Mouse (Mus musculus): Measurements from ENCODE around the gene Cdkn2b. TPM values are rescaled to one million over a fixed set of nuclear protein-coding genes. Genes with fewer than 3 reads are reported as not detected.

Gene Cdkn2b
- polyA plus RNA-seq, 1 experiment from 2014 or later, result 26.9 TPM

GRCm38 (mm10) chr4:89306798-89307365 is 4.0 kb downstream of the Cdkn2b start:
- Histone ChIP-seq H3K4me3 (ENCODE audit: low read depth, low read length) (no peak overlapping the region), H3K4me2 (replicated peaks; ENCODE audit: low read depth) (no peak overlapping the region), H3K9me3 (ENCODE audit: control insufficient read depth, low read length) (no peaks in the 10 kb centered on the region), H3K4me1 (replicated peaks; ENCODE audit: control insufficient read depth, insufficient read depth) (no peaks in the 10 kb centered on the region), H3K27me3 (ENCODE audit: control insufficient read depth, insufficient read depth, low read length) (peaks cover 22% of the 10 kb centered on the region), H3K27ac (replicated peaks) (no peak overlapping the region), H3K9ac (ENCODE audit: low read length) (no peak overlapping the region), H3K36me3 (ENCODE audit: control insufficient read depth, insufficient read depth, low read length) (no peaks in the 10 kb centered on the region)
- WGBS, result 11% methylated on average over 25 of the region's 25 CpGs
- TF ChIP-seq CTCF (IDR thresholded peaks at IDR 0.05; ENCODE audit: low read depth) (peak; percentile 42; the same call in 1 of the 2 replicates), EP300 (optimal IDR thresholded peaks at IDR 0.05) (no peak)
- ATAC-seq (ENCODE audit: low FRiP score, low TSS enrichment) (no peak), DNase-seq (ENCODE audit: low spot score) (peak; percentile 54)

DNA sequence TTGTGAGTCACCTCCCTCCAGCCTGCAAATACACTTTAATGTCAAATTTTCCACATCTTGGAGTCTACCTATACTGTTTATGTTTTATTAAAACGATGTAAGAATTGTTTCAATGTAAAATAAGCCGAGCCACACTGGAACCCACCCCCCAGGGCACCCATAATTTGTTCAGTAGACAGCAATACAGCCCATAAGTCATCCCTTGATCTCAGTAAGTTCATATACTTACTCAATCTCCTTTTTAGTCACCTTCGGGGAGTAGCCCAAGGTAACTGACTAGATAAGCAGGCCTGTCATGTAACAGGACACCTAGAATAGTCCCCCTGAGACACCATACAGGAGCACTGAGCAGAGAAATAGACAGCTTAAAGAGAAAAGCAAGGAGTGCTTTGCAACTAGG is 5.1 kb downstream of the Cdkn2b start:
- Histone ChIP-seq H3K9ac (ENCODE audit: low read length) (no peak overlapping the region), H3K4me1 (replicated peaks; ENCODE audit: control insufficient read depth, insufficient read depth) (no peaks in the 10 kb centered on the region), H3K27me3 (ENCODE audit: control insufficient read depth, insufficient read depth, low read length) (peaks cover 22% of the 10 kb centered on the region), H3K27ac (replicated peaks) (no peak overlapping the region), H3K9me3 (ENCODE audit: control insufficient read depth, low read length) (no peaks in the 10 kb centered on the region), H3K4me2 (replicated peaks; ENCODE audit: low read depth) (no peak overlapping the region), H3K36me3 (ENCODE audit: control insufficient read depth, insufficient read depth, low read length) (no peaks in the 10 kb centered on the region), H3K4me3 (ENCODE audit: low read depth, low read length) (no peak overlapping the region)
- no peak for DNase-seq (ENCODE audit: low spot score)
- WGBS, result 13% methylated on average over 3 of the region's 3 CpGs
- TF ChIP-seq EP300 (optimal IDR thresholded peaks at IDR 0.05) (no peak), CTCF (IDR thresholded peaks at IDR 0.05; ENCODE audit: low read depth) (no peak)
- ATAC-seq (ENCODE audit: low FRiP score, low TSS enrichment), result no peak

- H3K9ac ChIP-seq (ENCODE audit: low read length), result no peak overlapping the region
- no peak for DNase-seq (ENCODE audit: low spot score)
- no peak overlapping the region for H3K27ac ChIP-seq (replicated peaks)
- H3K36me3 ChIP-seq (ENCODE audit: control insufficient read depth, insufficient read depth, low read length), result no peaks in the 10 kb centered on the region
- no peaks in the 10 kb centered on the region for H3K4me1 ChIP-seq (replicated peaks; ENCODE audit: control insufficient read depth, insufficient read depth)
- H3K9me3 ChIP-seq (ENCODE audit: control insufficient read depth, low read length), result no peaks in the 10 kb centered on the region
- H3K4me3 ChIP-seq (ENCODE audit: low read depth, low read length), result no peak overlapping the region
- no peak overlapping the region for H3K4me2 ChIP-seq (replicated peaks; ENCODE audit: low read depth)
- TF ChIP-seq CTCF (IDR thresholded peaks at IDR 0.05; ENCODE audit: low read depth) (no peak), EP300 (optimal IDR thresholded peaks at IDR 0.05) (no peak)
- 7% methylated on average over 14 of the region's 14 CpGs for WGBS
- peaks cover 15% of the 10 kb centered on the region for H3K27me3 ChIP-seq (ENCODE audit: control insufficient read depth, insufficient read depth, low read length)
- no peak for ATAC-seq (ENCODE audit: low FRiP score, low TSS enrichment)
Measured at GRCm38 (mm10) chr4:89303281-89303995, 7.4 kb downstream of the Cdkn2b start.

DNA sequence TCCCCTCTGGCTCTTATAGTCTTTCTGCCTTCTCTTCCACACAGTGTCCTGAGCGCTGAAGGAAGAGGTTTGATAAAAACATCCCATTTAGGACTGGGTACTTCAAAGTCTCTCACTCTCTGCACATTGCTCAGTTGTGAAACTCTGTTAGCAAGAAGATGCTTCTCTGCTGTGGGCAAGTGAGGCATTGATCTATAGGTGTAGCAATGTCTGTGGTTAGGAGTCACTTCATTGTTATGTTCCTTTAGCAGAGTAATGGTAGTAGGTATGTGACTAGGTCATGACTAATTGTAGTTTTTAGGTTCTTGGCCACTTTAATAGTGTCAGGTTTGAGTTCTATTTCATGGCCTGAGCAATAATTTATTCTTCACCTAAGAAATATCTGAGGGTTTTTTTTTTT is 8.7 kb downstream of the Cdkn2b start:
- H3K4me1 ChIP-seq (replicated peaks; ENCODE audit: control insufficient read depth, insufficient read depth), result no peaks in the 10 kb centered on the region
- no peak for ATAC-seq (ENCODE audit: low FRiP score, low TSS enrichment)
- H3K4me2 ChIP-seq (replicated peaks; ENCODE audit: low read depth), result no peak overlapping the region
- H3K4me3 ChIP-seq (ENCODE audit: low read depth, low read length), result no peak overlapping the region
- H3K36me3 ChIP-seq (ENCODE audit: control insufficient read depth, insufficient read depth, low read length), result no peaks in the 10 kb centered on the region
- no peaks in the 10 kb centered on the region for H3K9me3 ChIP-seq (ENCODE audit: control insufficient read depth, low read length)
- H3K27ac ChIP-seq (replicated peaks), result no peak overlapping the region
- WGBS, result 10% methylated on average over 1 of the region's 1 CpGs
- no peak for DNase-seq (ENCODE audit: low spot score)
- peaks cover 11% of the 10 kb centered on the region for H3K27me3 ChIP-seq (ENCODE audit: control insufficient read depth, insufficient read depth, low read length)
- no peak overlapping the region for H3K9ac ChIP-seq (ENCODE audit: low read length)
- TF ChIP-seq CTCF (IDR thresholded peaks at IDR 0.05; ENCODE audit: low read depth), result no peak
- TF ChIP-seq EP300 (optimal IDR thresholded peaks at IDR 0.05), result no peak

- TF ChIP-seq CTCF (IDR thresholded peaks at IDR 0.05; ENCODE audit: low read depth) (no peak), EP300 (optimal IDR thresholded peaks at IDR 0.05) (no peak)
- Histone ChIP-seq H3K27me3 (ENCODE audit: control insufficient read depth, insufficient read depth, low read length) (peaks cover 16% of the 10 kb centered on the region; the same call in 1 of the 2 replicates), H3K4me1 (replicated peaks; ENCODE audit: control insufficient read depth, insufficient read depth) (no peaks in the 10 kb centered on the region), H3K9ac (ENCODE audit: low read length) (no peak overlapping the region), H3K4me3 (ENCODE audit: low read depth, low read length) (no peak overlapping the region), H3K27ac (replicated peaks) (no peak overlapping the region), H3K36me3 (ENCODE audit: control insufficient read depth, insufficient read depth, low read length) (no peaks in the 10 kb centered on the region), H3K4me2 (replicated peaks; ENCODE audit: low read depth) (no peak overlapping the region), H3K9me3 (ENCODE audit: control insufficient read depth, low read length) (no peaks in the 10 kb centered on the region)
- 17% methylated on average over 2 of the region's 2 CpGs for WGBS
- ATAC-seq (ENCODE audit: low FRiP score, low TSS enrichment) (no peak), DNase-seq (ENCODE audit: low spot score) (no peak)
Measured at GRCm38 (mm10) chr4:89299721-89300120, 11.1 kb downstream of the Cdkn2b start.

Data from stomach, postnatal 0 days (tissue).